Mouse (Mus musculus) induced T-regulatory cell, adult 2 months (primary cell): ENCODE measurements around the gene Ecel1.
A peak's percentile ranks its signal among the peaks of the same experiment; 100 is the strongest.

Experiments
- DNase-seq: peaks from one replicate; pipeline ENCODE4 v3.0.0-alpha.2; 2012; ENCODE audit warnings: low read depth

Ecel1 gene

DNA sequence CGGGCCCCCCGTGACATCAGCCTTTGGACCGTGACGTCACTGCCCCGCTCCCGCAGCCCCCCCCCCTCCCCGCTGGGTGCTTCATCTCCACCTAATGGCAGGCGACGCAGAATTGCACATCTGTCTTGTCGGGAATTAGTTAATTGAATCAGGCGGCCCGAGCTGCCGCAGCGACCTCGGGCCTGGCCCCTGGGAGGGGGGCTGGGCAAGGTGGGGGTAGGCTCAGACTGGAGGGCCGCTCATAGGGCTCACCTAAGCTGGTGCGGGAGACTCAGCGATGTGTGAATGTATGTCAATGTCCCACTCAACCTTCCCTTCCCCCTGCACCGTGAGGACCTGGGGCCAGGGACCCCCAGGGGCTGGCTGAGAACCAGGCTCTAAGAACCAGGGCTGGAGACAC lies 14.1 kb upstream of the Ecel1 start:
- DNase-seq, result no peak

GRCm38 (mm10) chr1:87164796-87165184 lies 8.5 kb upstream of the Ecel1 start:
- DNase-seq, result no peak

GRCm38 (mm10) chr1:87164164-87164795 lies 8.0 kb upstream of the Ecel1 start:
- DNase-seq, result no peak

DNA sequence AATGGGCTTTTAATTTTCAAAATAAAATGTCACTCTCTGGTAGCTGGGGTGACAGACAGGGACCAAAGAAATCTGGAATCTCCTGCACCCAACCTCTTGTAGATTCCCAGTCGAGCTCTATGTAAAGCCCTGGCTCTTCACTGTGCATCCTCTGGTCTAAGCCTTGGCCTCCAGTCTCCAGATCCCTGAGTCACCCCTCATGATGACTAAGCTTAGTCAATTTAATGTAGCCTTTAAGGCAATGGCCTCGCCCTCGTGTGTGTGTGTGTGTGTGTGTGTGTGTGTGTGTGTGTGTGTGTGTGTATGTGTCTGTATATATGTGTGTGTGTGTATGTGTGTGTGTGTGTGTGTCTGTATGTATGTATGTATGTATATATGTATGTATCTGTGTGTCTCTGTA lies 3.1 kb upstream of the Ecel1 start:
- no peak for DNase-seq

DNA sequence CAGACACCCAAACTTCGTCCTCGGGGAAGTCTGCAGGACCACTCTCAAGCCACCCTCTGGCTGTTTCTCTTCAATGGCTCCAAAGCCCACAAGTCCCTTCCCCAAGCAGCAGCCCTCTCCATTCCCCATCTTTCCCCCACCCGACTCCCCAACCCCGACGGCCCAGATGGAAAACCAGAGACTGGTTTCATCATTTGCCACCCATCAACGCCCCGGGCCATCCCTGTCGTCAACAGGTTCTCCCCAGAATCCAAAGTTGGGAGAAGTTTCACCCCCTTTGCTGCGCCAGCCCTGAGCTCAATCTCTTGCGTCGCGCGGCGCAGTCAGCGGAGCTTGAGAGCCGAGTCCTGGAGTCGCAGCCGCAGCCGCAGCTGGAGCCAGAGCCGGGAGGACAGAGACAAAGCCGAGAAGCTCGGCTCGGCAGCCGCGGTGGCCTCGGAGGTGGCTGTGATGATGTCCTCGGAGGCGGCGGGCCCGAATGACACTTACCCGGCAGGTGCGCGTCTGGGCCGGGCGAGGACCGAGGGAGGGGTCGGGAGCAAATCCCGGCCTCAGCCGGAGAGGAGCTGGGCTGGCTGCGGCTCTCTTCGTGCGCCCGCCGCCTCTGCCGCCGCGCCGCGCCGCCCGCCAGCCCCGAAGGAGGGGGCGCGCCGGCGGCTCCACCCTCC lies 656 bp downstream of the Ecel1 start:
- DNase-seq, result no peak

DNA sequence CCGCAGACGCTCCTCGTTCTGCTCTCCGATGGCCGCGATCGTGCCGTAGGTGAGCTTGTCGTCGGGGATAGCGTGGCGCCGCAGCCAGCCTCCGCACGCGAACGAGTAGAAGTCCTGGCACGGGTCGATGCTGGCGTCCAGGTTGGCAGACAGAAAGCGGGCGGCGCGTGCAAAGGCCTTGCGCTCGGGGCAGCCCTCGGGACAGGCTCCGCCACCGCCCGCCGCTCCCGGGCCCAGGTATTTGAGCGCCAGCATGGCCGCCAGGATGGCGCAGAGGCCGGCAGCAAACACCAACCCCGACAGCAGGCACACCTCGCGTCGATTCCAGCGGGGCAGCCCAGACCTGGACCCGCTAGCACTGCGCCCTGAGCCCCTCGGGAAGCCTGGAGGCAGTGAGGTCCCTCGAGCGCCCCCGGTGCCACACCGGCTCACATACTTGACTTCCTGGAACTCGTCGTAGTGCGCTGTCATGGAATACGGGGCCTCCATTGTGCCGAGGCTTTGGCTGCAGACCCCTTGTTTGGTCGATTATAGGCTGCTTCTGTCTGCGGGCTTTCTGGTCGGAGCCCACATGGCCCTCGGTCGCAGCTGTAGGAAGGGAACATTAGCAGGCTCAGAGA lies 1.7 kb downstream of the Ecel1 start:
- no peak for DNase-seq

GRCm38 (mm10) chr1:87153776-87154500 lies 2.4 kb downstream of the Ecel1 start:
- no peak for DNase-seq

DNA sequence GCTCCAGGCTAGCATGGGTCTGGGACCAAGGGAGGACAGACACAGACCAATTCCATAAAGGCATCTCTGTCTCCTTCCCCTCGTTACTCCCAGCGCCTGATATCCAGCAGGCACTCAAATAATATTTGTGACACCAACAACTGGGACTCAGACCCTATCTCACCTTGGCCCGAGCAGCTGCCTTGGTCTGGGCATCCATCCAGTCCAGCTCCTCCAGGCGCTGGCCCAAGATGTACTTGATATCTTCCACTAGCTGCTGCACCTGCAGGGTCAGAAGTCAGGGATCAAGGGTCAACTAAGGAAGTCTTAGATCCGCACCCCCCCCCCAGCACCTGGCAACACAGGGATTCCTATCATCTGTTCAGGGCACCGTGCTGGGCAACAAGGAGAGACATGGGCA lies 5.0 kb downstream of the Ecel1 start:
- no peak for DNase-seq

DNA sequence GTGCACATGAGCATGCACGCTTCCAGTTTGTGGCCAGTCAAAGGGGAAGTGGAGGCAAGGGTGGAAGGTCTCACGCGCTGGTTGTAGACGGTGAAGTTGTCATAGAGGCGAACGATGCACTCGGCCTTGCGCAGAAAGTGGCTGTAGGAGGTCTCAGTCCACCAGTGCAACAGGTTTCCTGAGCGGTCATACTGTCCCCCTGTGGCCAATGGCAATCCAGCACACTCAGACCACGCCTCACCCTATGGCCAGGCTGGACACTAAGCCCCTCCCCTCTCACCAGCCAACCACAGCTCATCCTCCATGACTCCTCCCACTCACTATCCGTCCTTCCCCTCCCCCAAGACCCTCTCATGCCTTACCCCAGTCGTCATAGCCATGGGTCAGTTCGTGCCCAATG lies 6.9 kb downstream of the Ecel1 start:
- no peak for DNase-seq

- DNase-seq, result no peak
These were observed 13.2 kb downstream of the Ecel1 start for GRCm38 (mm10) chr1:87143141-87143540.

DNA sequence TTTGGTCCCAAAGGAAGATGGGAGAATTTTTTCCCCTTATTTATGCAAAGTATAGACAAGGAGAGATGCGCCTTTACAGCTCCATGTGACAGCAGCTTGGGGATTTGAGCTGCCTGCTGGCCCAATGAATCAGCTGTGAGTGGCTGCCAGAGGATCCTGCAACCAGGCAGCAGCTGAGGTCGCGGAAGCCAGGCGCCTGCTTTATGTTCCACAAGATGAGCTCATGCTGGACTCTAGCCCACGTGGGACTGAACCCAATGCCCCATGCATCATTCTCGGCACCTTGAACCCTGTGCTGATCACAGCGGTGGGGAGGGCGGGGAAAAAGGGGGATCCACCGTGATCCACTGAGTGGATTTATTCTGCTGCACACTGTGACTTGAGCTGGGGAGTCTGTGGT lies 13.9 kb downstream of the Ecel1 start:
- DNase-seq, result no peak

DNA sequence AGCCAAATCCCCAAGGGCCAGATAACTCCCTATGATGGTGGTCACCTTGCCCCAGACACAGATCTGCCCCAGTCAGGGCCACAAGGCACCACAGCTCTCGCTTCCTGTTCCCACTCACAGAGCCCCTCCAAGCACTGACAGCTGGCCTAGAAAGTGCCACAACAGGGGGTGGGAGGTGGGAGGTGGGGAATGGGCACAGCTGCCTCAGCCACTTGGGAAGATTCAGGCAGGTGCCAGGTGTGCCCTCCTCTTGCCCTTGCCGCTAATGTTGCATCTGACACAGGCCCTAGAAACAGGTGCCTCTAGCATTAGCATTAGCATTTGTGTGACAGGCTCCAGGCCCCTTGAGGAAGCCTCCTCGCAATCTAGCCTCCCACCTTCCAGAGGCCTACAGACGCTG lies 14.8 kb downstream of the Ecel1 start:
- DNase-seq, result no peak

- no peak for DNase-seq
These were observed 24.5 kb downstream of the Ecel1 start for GRCm38 (mm10) chr1:87131803-87132202.

GRCm38 (mm10) chr1:87127206-87128030 lies 28.9 kb downstream of the Ecel1 start:
- DNase-seq, result no peak

DNA sequence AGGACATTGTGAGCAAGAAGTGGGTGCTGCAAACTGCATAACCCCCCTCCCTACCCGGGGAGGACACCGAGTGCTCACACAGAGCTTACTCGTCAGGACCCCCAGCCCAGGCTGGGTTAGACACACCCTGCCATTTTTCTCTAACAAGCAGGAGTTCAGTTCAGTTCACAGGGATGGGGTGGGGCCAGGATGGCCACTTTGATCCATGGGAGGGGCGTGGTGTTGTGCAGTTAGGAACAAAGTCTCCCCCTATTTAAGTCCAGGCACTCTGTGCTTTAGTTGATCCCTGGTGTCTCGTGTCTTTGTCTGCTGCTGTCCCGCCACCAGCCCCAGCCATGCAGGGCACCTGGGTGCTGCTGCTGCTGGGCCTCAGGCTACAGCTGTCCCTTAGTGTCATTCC lies 31.6 kb downstream of the Ecel1 start, which contains the start of gene Akp3:
TSS of gene Akp3 (plus strand) at position 301 of the 400 bp plus-strand sequence.
- no peak for DNase-seq

- no peak for DNase-seq
These were observed 41.5 kb downstream of the Ecel1 start for GRCm38 (mm10) chr1:87114784-87115183.

DNA sequence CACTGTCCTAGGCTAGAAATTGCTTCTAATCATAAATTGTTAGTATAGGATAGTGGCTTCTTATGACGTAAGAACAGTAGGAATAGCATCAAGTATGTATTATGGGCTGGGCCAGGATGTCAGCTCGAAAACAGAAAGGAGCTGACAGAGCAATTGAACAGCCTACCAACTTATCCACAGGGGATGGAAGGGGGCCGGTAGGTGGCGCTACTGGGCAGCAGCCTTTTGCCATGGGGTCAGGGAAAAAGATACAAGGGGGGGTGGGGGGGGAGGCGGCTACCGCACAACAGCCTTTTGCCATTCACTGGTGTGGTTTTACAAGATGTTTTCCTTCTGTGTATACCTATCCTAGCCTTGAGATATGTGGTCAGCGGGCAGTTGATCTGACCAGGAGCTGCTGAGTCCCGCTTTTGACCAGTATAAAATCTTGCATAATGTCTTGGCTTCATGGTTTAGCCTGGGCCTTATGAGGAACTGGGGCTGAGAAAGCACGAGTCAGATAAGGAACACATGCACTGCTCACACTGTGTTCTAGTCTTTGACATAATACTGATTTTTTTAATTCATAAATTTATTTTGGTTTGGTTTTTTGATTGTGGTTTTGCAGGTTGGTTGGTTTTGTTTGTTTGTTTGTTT lies 44.5 kb downstream of the Ecel1 start:
- peak; percentile 24 for DNase-seq

GRCm38 (mm10) chr1:87108564-87108963 lies 47.8 kb downstream of the Ecel1 start:
- no peak for DNase-seq

GRCm38 (mm10) chr1:87106536-87106935 lies 49.8 kb downstream of the Ecel1 start:
- DNase-seq, result no peak

DNA sequence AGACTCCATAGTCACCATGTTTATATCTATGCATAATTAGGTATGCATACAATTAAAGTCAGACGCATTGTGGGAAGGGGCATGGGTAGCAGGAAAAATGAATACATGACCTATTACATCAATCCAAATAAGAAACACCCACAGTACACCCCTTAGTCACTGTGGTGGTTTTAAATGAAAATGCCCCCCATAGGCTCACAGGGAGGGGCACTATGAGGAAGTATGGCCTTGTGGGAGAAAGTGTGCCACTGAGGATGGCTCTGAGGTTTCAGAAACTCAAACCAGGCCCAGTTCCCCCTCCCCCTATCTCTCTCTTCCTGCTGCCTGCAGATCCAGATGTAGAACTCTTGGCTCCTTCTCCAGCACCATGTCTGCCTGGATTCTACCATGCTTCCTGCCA lies 52.4 kb downstream of the Ecel1 start:
- DNase-seq, result no peak

GRCm38 (mm10) chr1:87102114-87102513 lies 54.2 kb downstream of the Ecel1 start:
- DNase-seq, result no peak

- DNase-seq, result no peak
These were observed 54.9 kb downstream of the Ecel1 start, which contains the start of gene Alpi for GRCm38 (mm10) chr1:87101411-87101810. Alpi (minus strand) TSS chr1:87101606.
